Mouse (Mus musculus): Measurements from ENCODE around the gene Ptprk. TPM values are rescaled to one million over a fixed set of nuclear protein-coding genes. Genes with fewer than 3 reads are reported as not detected.

Ptprk gene
- total and polyA plus RNA-seq, 2 experiments from 2014 or later: 25.6 to 70.3 TPM

- WGBS: 58% methylated on average over 1 of the region's 1 CpGs
- no peaks in the 10 kb centered on the region for H3K36me3 ChIP-seq (replicated peaks; ENCODE audit: control insufficient read depth, insufficient read depth, low read length)
- no peak for TF ChIP-seq EP300 (IDR thresholded peaks at IDR 0.05; ENCODE audit: low read depth)
- no peak for TF ChIP-seq CTCF (IDR thresholded peaks at IDR 0.05; ENCODE audit: low read depth)
- H3K9me3 ChIP-seq (replicated peaks; ENCODE audit: control insufficient read depth, low read length): no peaks in the 10 kb centered on the region
- H3K27ac ChIP-seq (ENCODE audit: low read depth): no peak overlapping the region
- H3K4me3 ChIP-seq (ENCODE audit: low read depth, low read length): no peak overlapping the region
- no peak for ATAC-seq (ENCODE audit: insufficient read depth, low read depth)
- no peak overlapping the region for H3K4me2 ChIP-seq (ENCODE audit: low read depth, low read length)
- no peak for DNase-seq (ENCODE audit: low spot score)
- no peaks in the 10 kb centered on the region for H3K27me3 ChIP-seq (ENCODE audit: control insufficient read depth, insufficient read depth, low read length)
- H3K9ac ChIP-seq (replicated peaks; ENCODE audit: low read depth, low read length): no peak overlapping the region
- no peaks in the 10 kb centered on the region for H3K4me1 ChIP-seq (ENCODE audit: control insufficient read depth, insufficient read depth)
Measured at GRCm38 (mm10) chr10:28458027-28458426, 383.4 kb downstream of the Ptprk start.

GRCm38 (mm10) chr10:28459963-28460362, 385.3 kb downstream of the Ptprk start:
- Histone ChIP-seq H3K4me2 (ENCODE audit: low read depth, low read length) (no peak overlapping the region), H3K4me3 (ENCODE audit: low read depth, low read length) (no peak overlapping the region), H3K27me3 (ENCODE audit: control insufficient read depth, insufficient read depth, low read length) (no peaks in the 10 kb centered on the region), H3K4me1 (ENCODE audit: control insufficient read depth, insufficient read depth) (no peaks in the 10 kb centered on the region), H3K9me3 (replicated peaks; ENCODE audit: control insufficient read depth, low read length) (no peaks in the 10 kb centered on the region), H3K9ac (replicated peaks; ENCODE audit: low read depth, low read length) (no peak overlapping the region), H3K27ac (ENCODE audit: low read depth) (no peak overlapping the region), H3K36me3 (replicated peaks; ENCODE audit: control insufficient read depth, insufficient read depth, low read length) (no peaks in the 10 kb centered on the region)
- ATAC-seq (ENCODE audit: insufficient read depth, low read depth) (no peak), DNase-seq (ENCODE audit: low spot score) (no peak)
- 80% methylated on average over 1 of the region's 1 CpGs for WGBS
- TF ChIP-seq EP300 (IDR thresholded peaks at IDR 0.05; ENCODE audit: low read depth) (no peak), CTCF (IDR thresholded peaks at IDR 0.05; ENCODE audit: low read depth) (no peak)

DNA sequence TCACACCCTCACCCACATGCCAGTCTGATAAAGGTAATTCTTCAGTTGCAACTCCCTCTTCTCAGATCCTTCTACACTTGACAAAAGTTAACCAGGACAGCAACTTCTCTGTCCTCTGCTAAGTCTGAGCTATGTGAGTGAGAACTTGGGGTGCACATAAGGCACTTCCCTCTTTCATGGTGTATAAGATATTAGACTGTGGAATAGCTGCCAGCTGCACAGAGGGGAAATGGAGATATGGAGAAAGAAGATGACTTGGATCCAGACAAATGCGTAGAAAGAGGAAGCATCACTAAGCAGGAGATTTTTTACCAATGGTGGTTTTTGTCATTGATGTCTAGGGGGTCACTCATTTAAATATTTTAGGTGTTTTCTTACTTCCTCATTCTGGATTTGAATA, 389.1 kb downstream of the Ptprk start:
- TF ChIP-seq CTCF (IDR thresholded peaks at IDR 0.05; ENCODE audit: low read depth): no peak
- TF ChIP-seq EP300 (IDR thresholded peaks at IDR 0.05; ENCODE audit: low read depth): no peak
- no peaks in the 10 kb centered on the region for H3K27me3 ChIP-seq (ENCODE audit: control insufficient read depth, insufficient read depth, low read length)
- DNase-seq (ENCODE audit: low spot score) (no peak), ATAC-seq (ENCODE audit: insufficient read depth, low read depth) (no peak)
- H3K9me3 ChIP-seq (replicated peaks; ENCODE audit: control insufficient read depth, low read length): no peaks in the 10 kb centered on the region
- H3K4me2 ChIP-seq (ENCODE audit: low read depth, low read length): no peak overlapping the region
- H3K36me3 ChIP-seq (replicated peaks; ENCODE audit: control insufficient read depth, insufficient read depth, low read length): no peaks in the 10 kb centered on the region
- H3K27ac ChIP-seq (ENCODE audit: low read depth): no peak overlapping the region
- H3K4me1 ChIP-seq (ENCODE audit: control insufficient read depth, insufficient read depth): no peaks in the 10 kb centered on the region
- 94% methylated on average over 1 of the region's 1 CpGs for WGBS
- H3K4me3 ChIP-seq (ENCODE audit: low read depth, low read length): no peak overlapping the region
- no peak overlapping the region for H3K9ac ChIP-seq (replicated peaks; ENCODE audit: low read depth, low read length)

GRCm38 (mm10) chr10:28464766-28465548, 390.3 kb downstream of the Ptprk start:
- Histone ChIP-seq H3K36me3 (replicated peaks; ENCODE audit: control insufficient read depth, insufficient read depth, low read length) (no peaks in the 10 kb centered on the region), H3K4me1 (ENCODE audit: control insufficient read depth, insufficient read depth) (no peaks in the 10 kb centered on the region), H3K27me3 (ENCODE audit: control insufficient read depth, insufficient read depth, low read length) (no peaks in the 10 kb centered on the region), H3K4me2 (ENCODE audit: low read depth, low read length) (no peak overlapping the region), H3K9ac (replicated peaks; ENCODE audit: low read depth, low read length) (no peak overlapping the region), H3K9me3 (replicated peaks; ENCODE audit: control insufficient read depth, low read length) (no peaks in the 10 kb centered on the region), H3K4me3 (ENCODE audit: low read depth, low read length) (no peak overlapping the region), H3K27ac (ENCODE audit: low read depth) (no peak overlapping the region)
- TF ChIP-seq CTCF (IDR thresholded peaks at IDR 0.05; ENCODE audit: low read depth) (no peak), EP300 (IDR thresholded peaks at IDR 0.05; ENCODE audit: low read depth) (no peak)
- ATAC-seq (ENCODE audit: insufficient read depth, low read depth): no peak
- DNase-seq (ENCODE audit: low spot score): no peak
- WGBS: 85% methylated on average over 12 of the region's 12 CpGs

DNA sequence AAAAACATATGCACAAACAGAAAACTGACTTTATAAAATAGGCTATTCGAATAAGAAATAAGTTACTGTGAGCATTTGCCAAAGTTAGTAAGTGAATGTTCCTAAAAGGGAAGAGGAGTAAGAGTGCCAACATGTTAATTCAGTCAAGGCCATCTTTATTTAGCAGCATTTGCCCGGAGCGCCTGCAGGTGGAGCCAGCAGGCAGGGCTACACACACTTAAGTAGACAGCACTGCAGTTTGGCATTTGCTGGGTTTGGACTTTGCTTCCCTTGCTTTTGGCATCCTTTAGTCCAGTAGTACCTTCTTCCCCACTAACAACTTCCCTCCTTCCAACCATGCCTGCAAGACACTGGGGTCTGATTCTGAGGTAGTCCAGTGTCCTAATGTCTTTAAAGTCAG, 411.0 kb downstream of the Ptprk start:
- no peaks in the 10 kb centered on the region for H3K9me3 ChIP-seq (replicated peaks; ENCODE audit: control insufficient read depth, low read length)
- peak; percentile 75 for ATAC-seq (ENCODE audit: insufficient read depth, low read depth)

GRCm38 (mm10) chr10:28491006-28491405, 416.4 kb downstream of the Ptprk start:
- TF ChIP-seq CTCF (IDR thresholded peaks at IDR 0.05; ENCODE audit: low read depth) (no peak), EP300 (IDR thresholded peaks at IDR 0.05; ENCODE audit: low read depth) (no peak)
- H3K36me3 ChIP-seq (replicated peaks; ENCODE audit: control insufficient read depth, insufficient read depth, low read length): no peaks in the 10 kb centered on the region
- H3K27me3 ChIP-seq (ENCODE audit: control insufficient read depth, insufficient read depth, low read length): no peaks in the 10 kb centered on the region
- peaks cover 25% of the 10 kb centered on the region for H3K4me1 ChIP-seq (ENCODE audit: control insufficient read depth, insufficient read depth)
- no peaks in the 10 kb centered on the region for H3K9me3 ChIP-seq (replicated peaks; ENCODE audit: control insufficient read depth, low read length)
- no peak for DNase-seq (ENCODE audit: low spot score)
- H3K27ac ChIP-seq (ENCODE audit: low read depth): no peak overlapping the region
- H3K9ac ChIP-seq (replicated peaks; ENCODE audit: low read depth, low read length): no peak overlapping the region
- no peak overlapping the region for H3K4me2 ChIP-seq (ENCODE audit: low read depth, low read length)
- no peak overlapping the region for H3K4me3 ChIP-seq (ENCODE audit: low read depth, low read length)
- no peak for ATAC-seq (ENCODE audit: insufficient read depth, low read depth)
- WGBS: 31% methylated on average over 1 of the region's 1 CpGs

More for the DNA sequence above, 411.0 kb downstream of the Ptprk start:
- Histone ChIP-seq H3K27me3 (ENCODE audit: control insufficient read depth, insufficient read depth, low read length) (no peaks in the 10 kb centered on the region), H3K4me1 (ENCODE audit: control insufficient read depth, insufficient read depth) (no peaks in the 10 kb centered on the region), H3K4me2 (ENCODE audit: low read depth, low read length) (no peak overlapping the region), H3K27ac (ENCODE audit: low read depth) (no peak overlapping the region), H3K36me3 (replicated peaks; ENCODE audit: control insufficient read depth, insufficient read depth, low read length) (no peaks in the 10 kb centered on the region), H3K9ac (replicated peaks; ENCODE audit: low read depth, low read length) (no peak overlapping the region), H3K4me3 (ENCODE audit: low read depth, low read length) (no peak overlapping the region)
- DNase-seq (ENCODE audit: low spot score): peak; percentile 56
- 19% methylated on average over 3 of the region's 3 CpGs for WGBS
- TF ChIP-seq EP300 (IDR thresholded peaks at IDR 0.05; ENCODE audit: low read depth) (no peak), CTCF (IDR thresholded peaks at IDR 0.05; ENCODE audit: low read depth) (peak; percentile 78)
